Mouse (Mus musculus): ENCODE measurements around the gene Vti1a.

The Vti1a gene

GRCm38 (mm10) chr19:55585270-55586224 is 269.5 kb downstream of the Vti1a start:
- no peak for DNase-seq (ENCODE audit: extremely low read depth, low read depth)

- no peak for DNase-seq (ENCODE audit: extremely low read depth, low read depth)
Measured at GRCm38 (mm10) chr19:55587638-55588421, 271.7 kb downstream of the Vti1a start.

GRCm38 (mm10) chr19:55588948-55589896 is 273.1 kb downstream of the Vti1a start:
- no peak for DNase-seq (ENCODE audit: extremely low read depth, low read depth)

GRCm38 (mm10) chr19:55592876-55593691 is 277.0 kb downstream of the Vti1a start:
- no peak for DNase-seq (ENCODE audit: extremely low read depth, low read depth)

GRCm38 (mm10) chr19:55593729-55594444 is 277.8 kb downstream of the Vti1a start:
- no peak for DNase-seq (ENCODE audit: extremely low read depth, low read depth)

GRCm38 (mm10) chr19:55594451-55594850 is 278.4 kb downstream of the Vti1a start:
- DNase-seq (ENCODE audit: extremely low read depth, low read depth): no peak

GRCm38 (mm10) chr19:55595945-55596649 is 280.0 kb downstream of the Vti1a start:
- no peak for DNase-seq (ENCODE audit: extremely low read depth, low read depth)

GRCm38 (mm10) chr19:55596804-55597203 is 280.7 kb downstream of the Vti1a start:
- DNase-seq (ENCODE audit: extremely low read depth, low read depth): no peak

- no peak for DNase-seq (ENCODE audit: extremely low read depth, low read depth)
Measured at GRCm38 (mm10) chr19:55597296-55597695, 281.2 kb downstream of the Vti1a start.

- no peak for DNase-seq (ENCODE audit: extremely low read depth, low read depth)
Measured at GRCm38 (mm10) chr19:55597951-55598350, 281.9 kb downstream of the Vti1a start.

GRCm38 (mm10) chr19:55599124-55599523 is 283.0 kb downstream of the Vti1a start:
- no peak for DNase-seq (ENCODE audit: extremely low read depth, low read depth)

GRCm38 (mm10) chr19:55607725-55608124 is 291.6 kb downstream of the Vti1a start:
- DNase-seq (ENCODE audit: extremely low read depth, low read depth): no peak

- DNase-seq (ENCODE audit: extremely low read depth, low read depth): no peak
Measured at GRCm38 (mm10) chr19:55608858-55609375, 292.8 kb downstream of the Vti1a start.

GRCm38 (mm10) chr19:55609806-55610205 is 293.7 kb downstream of the Vti1a start:
- peak; percentile 32 for DNase-seq (ENCODE audit: extremely low read depth, low read depth)

GRCm38 (mm10) chr19:55615743-55616142 is 299.6 kb downstream of the Vti1a start:
- DNase-seq (ENCODE audit: extremely low read depth, low read depth): no peak

- no peak for DNase-seq (ENCODE audit: extremely low read depth, low read depth)
Measured at GRCm38 (mm10) chr19:55616276-55616675, 300.2 kb downstream of the Vti1a start.

- DNase-seq (ENCODE audit: extremely low read depth, low read depth): no peak
Measured at GRCm38 (mm10) chr19:55616937-55617336, 300.8 kb downstream of the Vti1a start.

GRCm38 (mm10) chr19:55618546-55618945 is 302.5 kb downstream of the Vti1a start:
- no peak for DNase-seq (ENCODE audit: extremely low read depth, low read depth)

Measured in MEL-GATA-1-ER (cell line).